Mouse (Mus musculus): Measurements from ENCODE around the gene Abr.

The Abr gene

GRCm38 (mm10) chr11:76518125-76518524 is 104.0 kb downstream of the Abr start:
- no peak for DNase-seq (ENCODE audit: low spot score)

GRCm38 (mm10) chr11:76516951-76517350 is 105.2 kb downstream of the Abr start:
- DNase-seq (ENCODE audit: low spot score): no peak

GRCm38 (mm10) chr11:76515123-76515522 is 107.0 kb downstream of the Abr start:
- no peak for DNase-seq (ENCODE audit: low spot score)

- DNase-seq (ENCODE audit: low spot score): no peak
These were observed 111.1 kb downstream of the Abr start for GRCm38 (mm10) chr11:76510977-76511376.

- DNase-seq (ENCODE audit: low spot score): no peak
These were observed 112.1 kb downstream of the Abr start for GRCm38 (mm10) chr11:76509751-76510723.

GRCm38 (mm10) chr11:76508831-76509595 is 113.1 kb downstream of the Abr start:
- DNase-seq (ENCODE audit: low spot score): no peak

- no peak for DNase-seq (ENCODE audit: low spot score)
These were observed 114.0 kb downstream of the Abr start for GRCm38 (mm10) chr11:76508125-76508524.

- DNase-seq (ENCODE audit: low spot score): no peak
These were observed 114.6 kb downstream of the Abr start for GRCm38 (mm10) chr11:76507302-76508124.

- peak; percentile 47 for DNase-seq (ENCODE audit: low spot score)
These were observed 115.4 kb downstream of the Abr start for GRCm38 (mm10) chr11:76506514-76507228.

- DNase-seq (ENCODE audit: low spot score): no peak
These were observed 117.0 kb downstream of the Abr start for GRCm38 (mm10) chr11:76505106-76505505.

GRCm38 (mm10) chr11:76504058-76504457 is 118.1 kb downstream of the Abr start:
- no peak for DNase-seq (ENCODE audit: low spot score)

GRCm38 (mm10) chr11:76499987-76500386 is 122.1 kb downstream of the Abr start:
- no peak for DNase-seq (ENCODE audit: low spot score)

GRCm38 (mm10) chr11:76499564-76499963 is 122.5 kb downstream of the Abr start:
- DNase-seq (ENCODE audit: low spot score): no peak

GRCm38 (mm10) chr11:76497769-76498152 is 124.4 kb downstream of the Abr start:
- no peak for DNase-seq (ENCODE audit: low spot score)

- DNase-seq (ENCODE audit: low spot score): no peak
These were observed 124.9 kb downstream of the Abr start for GRCm38 (mm10) chr11:76497066-76497768.

GRCm38 (mm10) chr11:76496086-76496771 is 125.9 kb downstream of the Abr start:
- no peak for DNase-seq (ENCODE audit: low spot score)

- DNase-seq (ENCODE audit: low spot score): no peak
These were observed 126.7 kb downstream of the Abr start for GRCm38 (mm10) chr11:76495127-76496028.

- DNase-seq (ENCODE audit: low spot score): peak; percentile 72
These were observed 127.6 kb downstream of the Abr start for GRCm38 (mm10) chr11:76494360-76495126.

Data from urinary bladder, postnatal 25 days (tissue).